Mouse (Mus musculus) thymus, postnatal 14 days (tissue): ENCODE data around the gene Slc12a8.

Source experiments
- DNase-seq: peaks from one replicate; pipeline ENCODE4 v3.0.0; 2021

Slc12a8 gene

DNA sequence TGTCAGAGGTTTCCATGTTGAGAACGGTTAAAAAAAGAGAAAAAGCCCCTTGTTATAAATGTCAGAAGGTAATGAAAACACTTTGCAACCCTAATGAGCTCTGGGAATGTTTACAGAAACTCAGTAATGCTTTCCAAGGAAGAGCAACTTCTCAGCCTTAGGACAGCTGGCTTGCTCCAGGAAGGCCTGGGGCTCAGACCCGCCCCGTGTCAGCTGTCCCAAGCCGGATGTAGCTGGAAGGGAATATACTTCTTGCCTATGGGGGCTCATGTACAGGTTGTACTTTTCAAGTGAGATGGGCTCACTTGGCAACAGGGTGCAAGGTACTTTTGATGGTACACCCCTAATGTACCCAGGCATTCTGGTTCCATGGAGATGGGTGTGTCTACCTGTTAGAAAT, 28.4 kb downstream of the Slc12a8 start:
- DNase-seq, result no peak

- DNase-seq, result no peak
These were observed 36.7 kb downstream of the Slc12a8 start for GRCm38 (mm10) chr16:33553689-33554342.

DNA sequence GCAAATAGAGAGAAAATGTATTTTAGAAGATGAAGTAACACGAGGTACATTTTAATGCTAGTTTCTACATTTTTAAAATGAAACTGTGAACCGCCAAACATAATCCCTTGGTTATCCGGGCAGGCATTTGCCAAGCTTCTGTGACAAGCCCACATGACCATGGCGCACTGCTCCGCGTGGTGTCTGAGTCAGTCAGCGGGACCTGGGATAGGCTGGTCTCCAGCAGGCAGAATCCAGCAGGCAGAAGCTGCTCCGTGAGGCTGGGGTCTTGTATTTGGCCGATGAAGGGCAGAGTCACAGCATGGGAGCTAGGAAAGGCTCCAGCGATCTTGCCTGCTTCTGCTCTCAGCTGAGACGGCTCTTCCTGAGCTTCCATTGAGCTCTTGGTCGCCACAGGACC, 41.0 kb downstream of the Slc12a8 start:
- no peak for DNase-seq

- DNase-seq, result peak; percentile 64
These were observed 43.2 kb downstream of the Slc12a8 start for GRCm38 (mm10) chr16:33560281-33560680.

GRCm38 (mm10) chr16:33561308-33562009, 44.3 kb downstream of the Slc12a8 start:
- no peak for DNase-seq

GRCm38 (mm10) chr16:33562874-33563537, 45.9 kb downstream of the Slc12a8 start:
- DNase-seq, result no peak

DNA sequence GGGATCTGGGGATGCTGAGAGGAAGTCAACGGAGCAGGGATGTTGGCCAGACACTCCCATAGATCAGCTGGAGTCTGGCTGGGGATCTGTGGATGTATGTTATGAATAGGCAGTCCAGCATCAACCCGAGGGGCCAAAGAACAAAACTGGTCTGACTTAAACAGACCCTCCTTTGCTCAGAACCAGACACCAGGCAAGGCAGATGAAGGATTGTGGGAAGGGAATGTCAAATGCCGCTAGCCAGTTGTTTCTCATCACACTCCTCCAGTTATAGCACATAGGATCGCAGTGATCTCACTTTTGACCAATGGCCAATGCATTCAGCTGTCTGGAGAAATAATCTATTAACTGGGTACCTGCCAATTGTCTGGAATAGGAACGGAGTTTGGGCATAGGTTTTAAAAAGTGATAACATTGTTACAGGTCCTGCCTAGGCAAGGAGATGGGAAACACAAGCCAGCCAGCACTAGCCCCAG, 46.4 kb downstream of the Slc12a8 start:
- no peak for DNase-seq

DNA sequence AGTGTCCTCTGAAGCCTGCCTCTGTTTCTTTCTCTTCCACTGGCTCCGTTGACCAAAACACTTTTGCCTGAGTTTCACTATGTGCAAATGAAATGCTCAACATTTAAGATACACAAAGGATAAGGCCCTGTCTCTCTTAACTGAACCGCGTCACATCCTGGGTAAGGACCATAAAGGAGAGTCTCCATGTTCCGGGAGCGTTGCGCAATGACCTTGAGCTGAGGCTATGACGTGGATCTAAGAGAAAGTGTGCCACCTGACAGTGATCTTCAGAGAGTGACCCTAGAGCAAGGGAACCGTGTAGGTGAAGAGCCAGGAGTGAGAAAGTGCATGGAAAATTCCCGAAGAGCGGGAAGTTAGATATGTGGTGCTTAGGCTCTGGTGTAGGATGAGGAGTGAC, 49.3 kb downstream of the Slc12a8 start:
- no peak for DNase-seq

DNA sequence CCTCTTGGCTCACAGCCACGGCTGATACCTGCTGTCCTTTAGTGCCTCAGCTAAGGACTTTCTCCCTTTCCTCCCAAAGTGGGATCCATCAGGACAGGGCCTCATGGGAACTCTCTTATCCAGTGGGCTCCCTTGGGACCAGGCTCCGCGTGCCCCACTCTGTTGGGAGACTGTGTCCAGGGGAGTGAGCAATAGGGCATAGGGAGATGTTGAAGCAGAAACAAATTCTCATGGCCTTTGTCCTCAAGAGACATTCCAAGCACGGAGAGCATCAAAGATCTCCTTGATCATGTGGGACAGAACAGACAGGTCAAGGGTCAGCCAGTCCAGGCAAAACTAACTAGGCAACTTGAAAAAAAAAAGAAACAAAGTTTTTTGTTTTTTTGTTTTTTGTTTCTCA, 50.6 kb downstream of the Slc12a8 start:
- DNase-seq, result no peak

GRCm38 (mm10) chr16:33568269-33569016, 51.3 kb downstream of the Slc12a8 start:
- DNase-seq, result no peak

DNA sequence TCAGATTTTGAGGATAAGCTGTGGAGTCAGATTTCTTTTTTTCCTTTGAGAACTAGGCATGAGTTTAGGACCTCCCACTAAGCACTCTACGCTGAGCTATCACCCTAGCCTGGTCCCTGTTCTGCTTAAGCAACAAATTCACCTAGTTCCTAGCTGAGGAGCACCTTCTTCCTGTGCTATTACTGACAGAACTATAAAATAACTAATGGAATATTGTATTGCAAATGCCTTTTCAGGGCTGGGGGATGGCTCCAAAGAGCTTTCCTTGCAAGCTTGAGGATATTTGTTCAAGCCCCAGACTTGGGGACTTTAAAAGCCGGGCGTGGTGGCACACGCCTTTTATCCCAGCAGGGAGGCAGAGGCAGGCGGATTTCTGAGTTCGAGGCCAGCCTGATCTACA, 55.5 kb downstream of the Slc12a8 start:
- no peak for DNase-seq

DNA sequence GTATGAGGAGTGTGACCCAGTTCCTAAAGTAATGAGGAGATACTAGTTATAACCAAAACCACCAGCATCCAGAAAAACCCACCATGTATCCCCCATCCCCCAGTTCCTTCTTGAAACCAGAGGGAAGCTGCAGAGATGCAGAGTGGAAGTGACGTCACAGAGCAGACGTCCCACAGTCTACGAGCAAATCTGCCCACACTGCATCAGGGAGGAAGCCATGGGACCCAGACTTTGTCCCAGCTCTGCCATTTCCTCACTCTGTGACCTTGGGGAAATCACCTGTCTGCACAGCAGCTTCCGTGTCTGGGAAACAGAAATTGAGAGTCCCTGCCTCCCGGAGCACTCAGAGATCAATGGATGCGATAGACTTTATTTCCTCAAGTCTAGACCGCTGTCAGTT, 56.6 kb downstream of the Slc12a8 start:
- peak; percentile 21 for DNase-seq

- DNase-seq, result no peak
These were observed 58.6 kb downstream of the Slc12a8 start for GRCm38 (mm10) chr16:33575728-33576127.

DNA sequence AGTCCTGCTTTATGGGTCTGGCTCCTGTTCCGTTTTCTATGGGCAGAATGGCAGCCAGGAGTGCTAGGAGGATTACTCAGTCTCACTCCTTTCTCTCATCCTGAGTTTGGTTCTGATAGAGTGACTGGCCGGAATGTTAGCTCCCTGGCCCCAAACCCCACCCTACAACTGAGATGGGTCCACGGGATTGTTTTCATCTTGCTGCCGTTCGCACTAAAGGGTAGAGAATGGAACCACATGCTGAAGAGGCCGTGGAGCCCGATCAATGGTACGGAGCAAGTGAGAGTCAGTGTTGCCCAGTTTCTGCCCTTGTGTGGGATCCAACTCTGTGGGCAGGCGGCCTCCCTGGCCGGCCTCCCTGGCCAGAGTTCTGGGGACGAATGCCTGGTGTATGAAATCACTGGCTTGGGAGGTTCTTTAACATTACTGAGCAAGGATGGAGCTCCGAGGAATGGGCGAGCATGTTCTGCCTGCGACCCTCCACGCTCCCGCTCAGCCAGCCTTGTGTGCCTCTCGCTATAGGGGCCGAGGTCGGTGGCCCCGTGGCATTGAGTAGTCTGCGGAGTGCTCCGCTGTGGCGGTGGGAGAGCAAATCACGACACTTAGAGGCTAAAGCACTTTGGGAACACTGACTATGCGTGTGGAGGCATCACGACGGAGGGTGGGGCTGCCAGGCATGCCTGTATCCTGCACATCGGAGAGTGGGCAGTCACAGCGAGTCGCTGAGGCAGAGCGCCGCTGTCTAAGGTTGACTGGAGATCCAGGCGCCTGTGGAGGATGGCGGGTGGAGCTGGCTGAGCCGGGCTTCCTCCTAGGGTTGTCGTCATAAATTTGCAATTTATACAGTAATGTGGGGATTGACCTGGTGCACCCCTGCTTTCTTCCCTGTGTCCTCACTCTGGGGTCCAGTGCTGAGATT, 59.4 kb downstream of the Slc12a8 start:
- no peak for DNase-seq

DNA sequence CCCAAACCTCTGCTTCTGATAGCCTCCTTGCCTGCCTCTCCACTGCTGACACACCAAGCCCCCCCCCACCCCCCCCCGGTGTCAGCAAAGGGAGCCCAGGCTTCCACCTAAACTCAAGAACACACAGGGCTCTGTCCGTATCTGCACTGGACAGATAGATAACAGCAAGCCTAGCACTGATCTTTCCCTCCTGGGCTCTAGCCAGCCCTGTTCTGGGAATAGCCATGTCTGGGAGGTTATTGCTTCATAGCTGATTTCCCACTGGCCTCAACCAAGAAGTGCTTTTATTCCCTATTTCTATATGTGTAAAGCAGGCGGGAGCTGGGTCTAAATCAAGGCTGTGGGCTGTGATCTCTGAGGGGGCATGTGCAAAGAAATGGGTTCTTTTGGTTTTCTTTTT, 61.3 kb downstream of the Slc12a8 start:
- no peak for DNase-seq

DNA sequence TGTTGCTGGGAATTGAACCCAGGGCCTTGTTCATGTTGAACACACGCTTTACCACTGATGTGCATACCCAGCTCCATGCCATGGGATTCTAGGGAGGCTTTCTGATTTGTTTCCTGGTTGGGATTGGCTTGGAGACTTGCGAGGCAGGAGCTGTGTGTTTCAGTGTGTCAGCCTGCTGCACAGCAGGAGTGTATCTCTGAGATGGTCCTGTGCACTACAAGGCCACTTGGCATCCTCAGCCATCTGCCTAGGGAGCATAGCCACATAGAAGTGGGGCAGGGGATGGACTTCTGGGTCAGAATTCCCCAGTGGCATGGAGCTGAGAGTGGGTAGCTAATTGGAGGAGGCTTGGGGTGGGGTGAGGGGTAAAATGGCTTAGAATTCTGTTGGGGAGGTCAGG, 63.2 kb downstream of the Slc12a8 start:
- DNase-seq, result no peak

DNA sequence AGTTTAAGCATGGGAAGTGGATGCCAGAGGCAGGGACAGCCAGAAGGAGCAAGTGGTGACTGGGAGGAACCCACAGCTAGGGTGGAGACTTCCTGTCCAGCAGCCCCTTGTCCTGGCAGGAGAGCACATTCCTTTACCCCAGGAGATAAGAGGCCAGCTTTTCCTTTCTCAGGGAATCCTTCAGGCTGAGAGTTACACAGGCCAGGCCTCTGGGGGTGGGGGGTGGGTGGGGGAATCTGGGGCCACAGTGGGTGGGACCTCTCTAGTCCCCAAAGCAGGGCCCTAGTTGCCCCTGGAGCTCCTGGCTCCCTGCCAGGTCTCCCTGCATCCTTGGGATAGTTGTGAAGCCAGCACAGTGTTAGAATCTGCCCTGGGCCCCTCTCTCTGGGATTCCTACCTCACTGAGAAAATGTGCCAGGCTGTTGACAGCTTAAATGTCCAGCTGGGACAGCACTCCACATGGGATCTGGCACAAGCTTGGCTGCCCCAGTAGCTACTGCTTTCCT, 63.7 kb downstream of the Slc12a8 start:
- no peak for DNase-seq

DNA sequence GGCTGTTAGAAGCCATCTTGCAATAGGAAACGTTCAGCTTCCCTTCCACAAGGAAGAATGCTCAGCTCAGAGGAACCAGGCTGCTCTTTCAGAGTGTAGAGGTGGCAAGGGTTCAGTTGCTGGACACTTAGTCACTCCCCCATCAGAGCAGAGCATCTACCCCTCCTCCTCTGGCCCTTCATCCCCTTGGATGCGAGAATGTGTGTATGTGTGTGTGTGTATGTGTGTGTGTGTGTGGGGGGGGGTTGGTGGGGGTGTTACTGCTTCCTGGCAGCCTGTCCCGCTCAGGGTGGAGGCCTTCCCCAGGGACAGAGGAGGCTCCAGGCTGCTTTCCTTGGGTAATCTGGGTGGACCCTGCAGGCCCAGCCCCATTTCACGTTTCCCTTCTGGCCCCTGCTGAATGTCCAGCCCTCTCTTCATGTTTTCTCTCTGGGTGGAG, 64.6 kb downstream of the Slc12a8 start:
- no peak for DNase-seq

- no peak for DNase-seq
These were observed 65.4 kb downstream of the Slc12a8 start for GRCm38 (mm10) chr16:33582495-33582894.

- no peak for DNase-seq
These were observed 66.2 kb downstream of the Slc12a8 start for GRCm38 (mm10) chr16:33583333-33583732.

- peak; percentile 43 for DNase-seq
These were observed 66.8 kb downstream of the Slc12a8 start for GRCm38 (mm10) chr16:33583881-33584454.
